Mouse (Mus musculus) hindbrain, embryonic 15.5 days (tissue): ENCODE measurements around the gene Ambn. TPM values are rescaled to one million over a fixed set of nuclear protein-coding genes. Genes with fewer than 3 reads are reported as not detected.
"Not testable (repeated sequence)": the region's sequence is repeated elsewhere in the genome, so short reads cannot be mapped to it uniquely, and the experiment has no call there.

Source experiments
- ATAC-seq: fragments of 200-750 bp; cut with Nextera tagmentation; 2 replicates; pipeline ENCODE4 v1.8.0; 2017; ENCODE audit warnings: low read depth, moderate number of reproducible peaks, moderate TSS enrichment; ENCODE audit not compliant: low FRiP score
- H3K27ac ChIP-seq: fragments of 300-500 bp; sonication (generic); replicated peaks from 2 replicates; pipeline ENCODE4 v1.5.1; 2015; ENCODE audit warnings: mild to moderate bottlenecking, inconsistent platforms
- H3K27me3 ChIP-seq: fragments of 300-500 bp; sonication (generic); 2 replicates; pipeline ENCODE4 v1.6.1; 2015; ENCODE audit warnings: control low read depth, inconsistent platforms
- H3K36me3 ChIP-seq: fragments of 300-500 bp; sonication (generic); 2 replicates; pipeline ENCODE4 v1.6.1; 2015; ENCODE audit warnings: control low read depth, inconsistent platforms
- H3K4me1 ChIP-seq: fragments of 300-500 bp; sonication (generic); replicated peaks from 2 replicates; pipeline ENCODE4 v1.6.1; 2015; ENCODE audit warnings: control low read depth, inconsistent platforms
- H3K4me2 ChIP-seq: fragments of 300-500 bp; sonication (generic); 2 replicates; pipeline ENCODE4 v1.6.1; 2015; ENCODE audit warnings: moderate library complexity, mild to moderate bottlenecking, inconsistent platforms
- H3K4me3 ChIP-seq: fragments of 300-500 bp; sonication (generic); 2 replicates; pipeline ENCODE4 v1.5.1; 2015; ENCODE audit warnings: mild to moderate bottlenecking, inconsistent platforms
- H3K9ac ChIP-seq: fragments of 300-500 bp; sonication (generic); 2 replicates; pipeline ENCODE4 v1.6.1; 2015; ENCODE audit warnings: inconsistent platforms
- H3K9me3 ChIP-seq: fragments of 300-500 bp; sonication (generic); 2 replicates; pipeline ENCODE4 v1.6.1; 2016; ENCODE audit warnings: control low read depth, inconsistent platforms
- WGBS: fragments of 180-500 bp; shearing (Covaris S2); methylation state at CpG from one replicate; pipeline ENCODE4 v1.1.7; 2015; 5-methylcytosine and 5-hydroxymethylcytosine counted together
- polyA plus RNA-seq: library from polyadenylated mRNA; unstranded; fragments of >200 nt; fragmentation: Nextera tagmentation; extraction: Ambion mirVana; gene quantifications from 2 replicates; pipeline ENCODE4 v1.2.1, GENCODE M21; 2015

Ambn gene
- polyA plus RNA-seq = not detected in 2 replicates

GRCm38 (mm10) chr5:88455691-88456090 lies at the start of gene Ambn:
Ambn (plus strand) TSS chr5:88455991.
- no peak for ATAC-seq
- no peak within 1 kb of the TSS for H3K9ac ChIP-seq
- 94% methylated on average over 3 of the region's 3 CpGs for WGBS
- no peak within 1 kb of the TSS for H3K27ac ChIP-seq
- no peaks in the 10 kb centered on the region for H3K9me3 ChIP-seq
- no peak within 1 kb of the TSS for H3K4me2 ChIP-seq
- no peaks in the 10 kb centered on the region for H3K27me3 ChIP-seq
- H3K4me3 ChIP-seq = no peak within 1 kb of the TSS
- H3K36me3 ChIP-seq = no peaks in the 10 kb centered on the region
- no peaks in the 10 kb centered on the region for H3K4me1 ChIP-seq

GRCm38 (mm10) chr5:88420319-88421065 lies 35.3 kb upstream of the Ambn start:
- no peaks in the 10 kb centered on the region for H3K9me3 ChIP-seq
- H3K9ac ChIP-seq = no peak overlapping the region
- WGBS = 90% methylated on average over 8 of the region's 8 CpGs
- H3K27ac ChIP-seq = no peak overlapping the region
- H3K4me3 ChIP-seq = no peak overlapping the region
- no peak overlapping the region for H3K4me2 ChIP-seq
- H3K36me3 ChIP-seq = no peaks in the 10 kb centered on the region
- no peak for ATAC-seq
- H3K27me3 ChIP-seq = no peaks in the 10 kb centered on the region
- H3K4me1 ChIP-seq = no peaks in the 10 kb centered on the region

- not testable (repeated sequence) for H3K36me3 ChIP-seq, H3K9me3 ChIP-seq, H3K4me3 ChIP-seq, ATAC-seq, H3K27ac ChIP-seq, H3K27me3 ChIP-seq, H3K4me1 ChIP-seq, H3K9ac ChIP-seq, H3K4me2 ChIP-seq
- 70% methylated on average over 2 of the region's 2 CpGs for WGBS
These were observed 30.9 kb upstream of the Ambn start for GRCm38 (mm10) chr5:88424892-88425291.

GRCm38 (mm10) chr5:88426753-88427152 lies 29.0 kb upstream of the Ambn start:
- H3K4me2 ChIP-seq = no peak overlapping the region
- ATAC-seq = no peak
- H3K9me3 ChIP-seq = no peaks in the 10 kb centered on the region
- no peaks in the 10 kb centered on the region for H3K4me1 ChIP-seq
- no peaks in the 10 kb centered on the region for H3K27me3 ChIP-seq
- no peak overlapping the region for H3K4me3 ChIP-seq
- no peak overlapping the region for H3K9ac ChIP-seq
- WGBS = 48% methylated on average over 1 of the region's 1 CpGs
- H3K36me3 ChIP-seq = no peaks in the 10 kb centered on the region
- no peak overlapping the region for H3K27ac ChIP-seq

GRCm38 (mm10) chr5:88467471-88467870 lies 11.7 kb downstream of the Ambn start:
- WGBS = 84% methylated on average over 2 of the region's 2 CpGs
- Histone ChIP-seq H3K36me3 (no peaks in the 10 kb centered on the region), H3K9ac (no peak overlapping the region), H3K27ac (no peak overlapping the region), H3K4me3 (no peak overlapping the region), H3K4me2 (no peak overlapping the region), H3K27me3 (no peaks in the 10 kb centered on the region), H3K4me1 (no peaks in the 10 kb centered on the region), H3K9me3 (no peaks in the 10 kb centered on the region)
- ATAC-seq = no peak

DNA sequence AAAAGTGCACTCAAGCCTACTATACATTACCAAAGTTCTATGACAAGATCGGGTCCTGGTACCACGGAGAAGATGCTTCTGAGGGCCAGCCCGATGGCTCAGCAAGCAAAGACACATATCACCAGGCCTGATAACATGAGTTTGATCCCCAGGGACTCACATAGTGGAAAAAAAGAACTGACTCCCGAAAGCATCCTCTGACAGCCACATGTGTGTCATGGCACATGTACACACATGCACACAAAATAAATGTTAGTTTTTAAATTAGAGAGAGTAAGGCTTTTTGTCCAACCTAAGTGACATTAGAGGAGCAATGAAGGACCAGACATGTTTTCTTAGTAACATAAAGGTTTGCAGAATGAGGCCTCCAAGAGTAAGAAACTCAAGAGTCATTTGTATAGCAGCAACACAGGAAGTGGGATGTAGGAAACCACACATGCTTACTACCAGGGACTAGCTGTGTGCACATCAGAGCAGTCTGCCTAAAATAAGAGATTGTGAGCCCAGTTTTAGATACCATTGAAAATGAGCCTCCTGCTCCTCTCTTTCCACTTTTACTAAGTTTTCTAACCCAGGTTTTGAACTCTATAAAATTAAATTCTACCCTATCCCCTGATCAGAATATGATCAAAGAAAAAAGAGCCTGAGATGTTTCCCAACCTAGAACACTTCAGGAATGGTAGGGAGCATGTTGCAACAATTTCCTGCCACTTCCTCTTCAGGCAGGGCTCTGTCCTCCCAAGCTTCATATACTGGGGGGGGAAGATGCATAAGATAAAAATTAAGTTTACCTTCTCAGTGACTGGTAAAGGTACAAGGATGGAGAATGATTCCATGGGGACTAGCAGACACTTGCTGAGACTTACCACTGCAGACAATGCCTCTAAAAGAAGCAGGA lies 13.3 kb downstream of the Ambn start:
- no peak overlapping the region for H3K4me3 ChIP-seq
- no peak overlapping the region for H3K4me2 ChIP-seq
- H3K9me3 ChIP-seq = no peaks in the 10 kb centered on the region
- no peak overlapping the region for H3K27ac ChIP-seq
- H3K36me3 ChIP-seq = no peaks in the 10 kb centered on the region
- no peak for ATAC-seq
- H3K9ac ChIP-seq = no peak overlapping the region
- H3K4me1 ChIP-seq = no peaks in the 10 kb centered on the region
- H3K27me3 ChIP-seq = no peaks in the 10 kb centered on the region
- 93% methylated on average over 4 of the region's 4 CpGs for WGBS

DNA sequence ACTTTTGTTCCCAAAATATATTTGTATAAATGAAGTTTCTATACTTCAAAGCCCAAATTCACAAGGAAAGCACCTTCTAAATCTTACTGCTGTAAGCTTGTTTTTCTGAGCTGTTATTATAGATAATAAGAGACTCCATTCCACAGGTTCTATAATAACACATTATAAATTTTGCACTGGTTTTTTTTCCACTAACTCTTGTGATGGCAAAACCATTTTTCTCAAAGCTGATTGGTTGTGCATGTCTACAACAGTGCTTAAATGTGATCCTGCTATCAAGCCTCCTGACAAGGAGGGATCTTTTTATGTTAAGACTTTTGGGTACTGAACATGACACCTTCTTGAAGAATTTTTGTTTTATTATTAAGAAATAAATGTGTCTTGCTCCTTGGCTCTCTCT lies 31.9 kb downstream of the Ambn start, which contains the start of gene Enam:
Gene Enam, plus strand, starts transcription at position 301 of the 400 bp plus-strand sequence.
- Histone ChIP-seq H3K4me1 (no peaks in the 10 kb centered on the region), H3K27ac (no peak within 1 kb of the TSS), H3K36me3 (no peaks in the 10 kb centered on the region), H3K27me3 (no peaks in the 10 kb centered on the region), H3K9ac (no peak within 1 kb of the TSS), H3K4me2 (no peak within 1 kb of the TSS), H3K4me3 (no peak within 1 kb of the TSS), H3K9me3 (no peaks in the 10 kb centered on the region)
- no peak for ATAC-seq

GRCm38 (mm10) chr5:88489004-88489403 lies 33.2 kb downstream of the Ambn start:
- Histone ChIP-seq H3K9me3 (no peaks in the 10 kb centered on the region), H3K27me3 (no peaks in the 10 kb centered on the region), H3K36me3 (no peaks in the 10 kb centered on the region), H3K27ac (no peak overlapping the region), H3K4me3 (no peak overlapping the region), H3K4me1 (no peaks in the 10 kb centered on the region), H3K4me2 (no peak overlapping the region), H3K9ac (no peak overlapping the region)
- WGBS = 82% methylated on average over 2 of the region's 2 CpGs
- ATAC-seq = no peak

DNA sequence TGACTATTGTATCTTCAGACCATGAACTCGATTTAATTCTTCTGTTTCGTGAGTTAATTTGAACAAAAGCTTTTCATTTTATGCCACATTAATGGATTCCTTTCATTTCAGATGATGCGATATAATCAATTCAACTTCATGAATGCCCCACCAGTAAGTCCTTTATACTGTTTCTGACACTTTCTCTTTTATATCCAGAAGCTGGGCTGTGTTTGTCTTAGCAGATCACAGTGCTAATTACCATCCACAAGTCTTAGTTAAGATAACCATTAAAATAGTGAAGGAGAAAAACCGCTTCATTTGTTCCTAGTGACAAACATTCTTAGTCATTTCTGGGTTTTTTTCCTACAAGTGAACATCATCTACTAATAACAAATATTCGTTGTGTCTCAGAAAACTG lies 35.3 kb downstream of the Ambn start:
- H3K36me3 ChIP-seq = no peaks in the 10 kb centered on the region
- no peaks in the 10 kb centered on the region for H3K9me3 ChIP-seq
- H3K4me1 ChIP-seq = no peaks in the 10 kb centered on the region
- H3K27ac ChIP-seq = no peak overlapping the region
- no peak overlapping the region for H3K4me2 ChIP-seq
- no peaks in the 10 kb centered on the region for H3K27me3 ChIP-seq
- 46% methylated on average over 5 of the region's 5 CpGs for WGBS
- ATAC-seq = no peak
- H3K9ac ChIP-seq = no peak overlapping the region
- H3K4me3 ChIP-seq = no peak overlapping the region

- Histone ChIP-seq H3K9me3 (no peaks in the 10 kb centered on the region), H3K27me3 (no peaks in the 10 kb centered on the region), H3K36me3 (no peaks in the 10 kb centered on the region), H3K4me2 (no peak overlapping the region), H3K9ac (no peak overlapping the region), H3K27ac (no peak overlapping the region), H3K4me1 (no peaks in the 10 kb centered on the region), H3K4me3 (no peak overlapping the region)
- ATAC-seq = no peak
- 91% methylated on average over 3 of the region's 3 CpGs for WGBS
These were observed 44.0 kb downstream of the Ambn start for GRCm38 (mm10) chr5:88499781-88500180.

- ATAC-seq = no peak
- H3K27ac ChIP-seq = no peak overlapping the region
- no peaks in the 10 kb centered on the region for H3K36me3 ChIP-seq
- no peaks in the 10 kb centered on the region for H3K9me3 ChIP-seq
- no peak overlapping the region for H3K4me3 ChIP-seq
- no peaks in the 10 kb centered on the region for H3K4me1 ChIP-seq
- H3K4me2 ChIP-seq = no peak overlapping the region
- H3K27me3 ChIP-seq = no peaks in the 10 kb centered on the region
- no peak overlapping the region for H3K9ac ChIP-seq
- 67% methylated on average over 1 of the region's 1 CpGs for WGBS
These were observed 52.8 kb downstream of the Ambn start for GRCm38 (mm10) chr5:88508555-88508954.

DNA sequence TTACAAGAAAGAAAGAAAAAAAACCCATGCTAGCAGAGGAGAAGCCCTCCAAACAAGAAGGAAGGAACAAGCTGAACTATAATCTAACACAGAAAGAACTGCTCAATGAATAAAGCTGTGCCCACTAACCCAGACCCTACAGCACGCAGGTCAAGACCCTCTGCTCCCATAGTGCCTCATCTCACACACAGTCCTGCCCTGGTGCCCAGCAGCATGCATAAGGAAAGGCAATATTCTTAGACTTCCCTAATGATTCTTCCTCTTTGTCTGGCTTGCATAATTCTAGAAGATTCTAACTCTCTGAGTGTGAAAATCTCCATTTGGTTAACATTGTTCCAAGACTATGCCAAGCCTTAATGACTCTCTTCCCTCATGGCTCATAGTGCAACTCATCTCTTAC lies 53.2 kb downstream of the Ambn start:
- no peaks in the 10 kb centered on the region for H3K9me3 ChIP-seq
- H3K4me3 ChIP-seq = no peak overlapping the region
- H3K36me3 ChIP-seq = no peaks in the 10 kb centered on the region
- H3K9ac ChIP-seq = no peak overlapping the region
- no peaks in the 10 kb centered on the region for H3K4me1 ChIP-seq
- H3K27me3 ChIP-seq = no peaks in the 10 kb centered on the region
- no peak overlapping the region for H3K27ac ChIP-seq
- H3K4me2 ChIP-seq = no peak overlapping the region
- no peak for ATAC-seq
- 88% methylated on average over 1 of the region's 1 CpGs for WGBS
